Mouse (Mus musculus) neural tube, embryonic 11.5 days (tissue): Measurements from ENCODE around the gene H2afy2. TPM values are rescaled to one million over a fixed set of nuclear protein-coding genes. Genes with fewer than 3 reads are reported as not detected.

Experiments
- ATAC-seq: fragments of 200-750 bp; cut with Nextera tagmentation; 2 replicates; pipeline ENCODE4 v1.8.0; 2017; ENCODE audit warnings: moderate number of reproducible peaks, mild to moderate bottlenecking, moderate TSS enrichment, moderate library complexity; ENCODE audit not compliant: insufficient read depth, low FRiP score, low TSS enrichment
- DNase-seq: peaks from one replicate; pipeline ENCODE4 v3.0.0-alpha.2; 2015; ENCODE audit warnings: low spot score
- H3K27ac ChIP-seq: fragments of 300-500 bp; sonication (generic); 2 replicates; pipeline ENCODE4 v1.5.1; 2014; ENCODE audit warnings: low read depth, mild to moderate bottlenecking, low read length
- H3K27me3 ChIP-seq: fragments of 300-500 bp; sonication (generic); 2 replicates; pipeline ENCODE4 v1.6.1; 2014; ENCODE audit warnings: mild to moderate bottlenecking, low read length, mixed read lengths; ENCODE audit not compliant: control insufficient read depth, insufficient read depth
- H3K36me3 ChIP-seq: fragments of 300-500 bp; sonication (generic); 2 replicates; pipeline ENCODE4 v1.6.1; 2014; ENCODE audit warnings: mild to moderate bottlenecking, low read length, moderate library complexity, mixed read lengths; ENCODE audit not compliant: control insufficient read depth, insufficient read depth
- H3K4me1 ChIP-seq: fragments of 300-500 bp; sonication (generic); 2 replicates; pipeline ENCODE4 v1.6.1; 2014; ENCODE audit warnings: low read length, mixed read lengths; ENCODE audit not compliant: control insufficient read depth, insufficient read depth
- H3K4me2 ChIP-seq: fragments of 300-500 bp; sonication (generic); 2 replicates; pipeline ENCODE4 v1.6.1; 2014; ENCODE audit warnings: low read depth, mild to moderate bottlenecking, moderate library complexity
- H3K4me3 ChIP-seq: fragments of 300-500 bp; sonication (generic); 2 replicates; pipeline ENCODE4 v1.5.1; 2014; ENCODE audit warnings: low read depth, low read length
- H3K9ac ChIP-seq: fragments of 300-500 bp; sonication (generic); 2 replicates; pipeline ENCODE4 v1.6.1; 2014; ENCODE audit warnings: mild to moderate bottlenecking, low read length
- H3K9me3 ChIP-seq: fragments of 300-500 bp; sonication (generic); 2 replicates; pipeline ENCODE4 v1.6.1; 2016; ENCODE audit warnings: low read length; ENCODE audit not compliant: control insufficient read depth
- WGBS: fragments of 180-500 bp; shearing (Covaris S2); extraction: QIAGEN DNeasy Blood & Tissue Kit; methylation state at CpG from one replicate; pipeline ENCODE4 v1.1.7; 2014; 5-methylcytosine and 5-hydroxymethylcytosine counted together
- microRNA-seq: library from miRNA; unstranded; fragments of <30 nt; microRNA quantifications from one replicate; pipeline ENCODE4, GENCODE M21; 2016
- polyA plus RNA-seq: library from polyadenylated mRNA; unstranded; fragments of >200 nt; fragmentation: Nextera tagmentation; extraction: Ambion mirVana; gene quantifications from 2 replicates; pipeline ENCODE4 v1.2.1, GENCODE M21; 2014

The H2afy2 gene
- polyA plus RNA-seq, 1 experiment from 2014 or later, result 246 TPM

- peaks cover 13% of the 10 kb centered on the region for H3K36me3 ChIP-seq
- no peak overlapping the region for H3K27ac ChIP-seq
- H3K4me2 ChIP-seq, result no peak overlapping the region
- peaks cover 11% of the 10 kb centered on the region for H3K4me1 ChIP-seq
- no peaks in the 10 kb centered on the region for H3K9me3 ChIP-seq
- H3K27me3 ChIP-seq, result no peaks in the 10 kb centered on the region
- DNase-seq (no peak), ATAC-seq (no peak)
- 73% methylated on average over 4 of the region's 4 CpGs for WGBS
- no peak overlapping the region for H3K9ac ChIP-seq
- no peak overlapping the region for H3K4me3 ChIP-seq
These were observed 90.4 kb downstream of the H2afy2 start for GRCm38 (mm10) chr10:61693563-61693962.

GRCm38 (mm10) chr10:61689405-61689804 is 94.5 kb downstream of the H2afy2 start:
- no peaks in the 10 kb centered on the region for H3K9me3 ChIP-seq
- H3K27ac ChIP-seq, result no peak overlapping the region
- H3K4me2 ChIP-seq, result no peak overlapping the region
- DNase-seq (no peak), ATAC-seq (no peak)
- no peak overlapping the region for H3K4me3 ChIP-seq
- no peaks in the 10 kb centered on the region for H3K27me3 ChIP-seq
- WGBS, result 92% methylated on average over 8 of the region's 8 CpGs
- peaks cover 18% of the 10 kb centered on the region for H3K36me3 ChIP-seq
- no peak overlapping the region for H3K9ac ChIP-seq
- H3K4me1 ChIP-seq, result no peaks in the 10 kb centered on the region

Small RNA genes within 50 kb of the gene (microRNA-seq; reads per million reads assigned to microRNA genes)
- not detected for gene Mir5108

Other genes with a start within 250 kb of the H2afy2 start
- gene Npffr1, start 188.7 kb downstream of the H2afy2 start, polyA plus RNA-seq, result 0.08 TPM in 1 of 2 replicates, not detected in the other
- 283 and 285 TPM in 2 replicates for gene Ppa1, start 135.6 kb downstream of the H2afy2 start, polyA plus RNA-seq
- gene Sar1a, start 103.8 kb downstream of the H2afy2 start, polyA plus RNA-seq, result 252 and 255 TPM in 2 replicates
- gene Tysnd1, start 88.6 kb downstream of the H2afy2 start, polyA plus RNA-seq, result 35.5 and 35.7 TPM in 2 replicates
- gene Aifm2, start 68.9 kb downstream of the H2afy2 start, polyA plus RNA-seq, result 11.8 and 12.8 TPM in 2 replicates
- gene Col13a1, start 195.0 kb upstream of the H2afy2 start, polyA plus RNA-seq, result 1.6 and 2.4 TPM in 2 replicates